Mouse (Mus musculus): ENCODE measurements at regions not wholly inside any gene's neighbourhood (a gene's known extent, or its start where the extent isn't known, plus 50 kb on each side); places are given as distances from the start of the nearest gene placed in this dataset.

GRCm38 (mm10) chr6:135433753-135434152 is 71.4 kb downstream of the Emp1 start:
- Histone ChIP-seq H3K27me3 (ENCODE audit: control insufficient read depth, insufficient read depth, low read depth, low read length) (no peaks in the 10 kb centered on the region), H3K4me2 (ENCODE audit: low read depth, low read length) (no peak overlapping the region), H3K4me1 (replicated peaks; ENCODE audit: control insufficient read depth, insufficient read depth, low read length) (no peaks in the 10 kb centered on the region), H3K9me3 (ENCODE audit: control insufficient read depth, low read length) (no peaks in the 10 kb centered on the region), H3K36me3 (ENCODE audit: control insufficient read depth, insufficient read depth, low read length) (no peaks in the 10 kb centered on the region), H3K27ac (ENCODE audit: low read length) (no peak overlapping the region), H3K4me3 (ENCODE audit: low read length) (no peak overlapping the region), H3K9ac (ENCODE audit: low read length) (no peak overlapping the region)
- no peak for ATAC-seq (ENCODE audit: low read depth)
- WGBS: 63% methylated on average over 7 of the region's 7 CpGs

GRCm38 (mm10) chr6:135436315-135436714 is 74.0 kb downstream of the Emp1 start:
- no peaks in the 10 kb centered on the region for H3K36me3 ChIP-seq (ENCODE audit: control insufficient read depth, insufficient read depth, low read length)
- H3K27ac ChIP-seq (ENCODE audit: low read length): no peak overlapping the region
- no peak overlapping the region for H3K9ac ChIP-seq (ENCODE audit: low read length)
- H3K4me2 ChIP-seq (ENCODE audit: low read depth, low read length): no peak overlapping the region
- H3K27me3 ChIP-seq (ENCODE audit: control insufficient read depth, insufficient read depth, low read depth, low read length): no peaks in the 10 kb centered on the region
- H3K4me3 ChIP-seq (ENCODE audit: low read length): no peak overlapping the region
- WGBS: 49% methylated on average over 4 of the region's 4 CpGs
- H3K9me3 ChIP-seq (ENCODE audit: control insufficient read depth, low read length): no peaks in the 10 kb centered on the region; the same call in 1 of the 2 replicates
- no peak for ATAC-seq (ENCODE audit: low read depth)
- H3K4me1 ChIP-seq (replicated peaks; ENCODE audit: control insufficient read depth, insufficient read depth, low read length): no peaks in the 10 kb centered on the region

GRCm38 (mm10) chr6:135438271-135438670 is 75.9 kb downstream of the Emp1 start:
- H3K27ac ChIP-seq (ENCODE audit: low read length): no peak overlapping the region
- no peaks in the 10 kb centered on the region for H3K27me3 ChIP-seq (ENCODE audit: control insufficient read depth, insufficient read depth, low read depth, low read length)
- no peak overlapping the region for H3K9ac ChIP-seq (ENCODE audit: low read length)
- H3K4me1 ChIP-seq (replicated peaks; ENCODE audit: control insufficient read depth, insufficient read depth, low read length): no peaks in the 10 kb centered on the region
- WGBS: 90% methylated on average over 3 of the region's 3 CpGs
- H3K9me3 ChIP-seq (ENCODE audit: control insufficient read depth, low read length): no peaks in the 10 kb centered on the region; the same call in 1 of the 2 replicates
- no peak overlapping the region for H3K4me2 ChIP-seq (ENCODE audit: low read depth, low read length)
- no peaks in the 10 kb centered on the region for H3K36me3 ChIP-seq (ENCODE audit: control insufficient read depth, insufficient read depth, low read length)
- ATAC-seq (ENCODE audit: low read depth): no peak
- H3K4me3 ChIP-seq (ENCODE audit: low read length): no peak overlapping the region

GRCm38 (mm10) chr6:135441126-135441871 is 79.0 kb downstream of the Emp1 start:
- no peak for ATAC-seq (ENCODE audit: low read depth)
- no peak overlapping the region for H3K27ac ChIP-seq (ENCODE audit: low read length)
- H3K4me3 ChIP-seq (ENCODE audit: low read length): no peak overlapping the region
- no peaks in the 10 kb centered on the region; the same call in 1 of the 2 replicates for H3K9me3 ChIP-seq (ENCODE audit: control insufficient read depth, low read length)
- WGBS: 60% methylated on average over 11 of the region's 11 CpGs
- peaks cover 6% of the 10 kb centered on the region for H3K4me1 ChIP-seq (replicated peaks; ENCODE audit: control insufficient read depth, insufficient read depth, low read length)
- H3K27me3 ChIP-seq (ENCODE audit: control insufficient read depth, insufficient read depth, low read depth, low read length): no peaks in the 10 kb centered on the region
- no peak overlapping the region for H3K4me2 ChIP-seq (ENCODE audit: low read depth, low read length)
- H3K9ac ChIP-seq (ENCODE audit: low read length): no peak overlapping the region
- H3K36me3 ChIP-seq (ENCODE audit: control insufficient read depth, insufficient read depth, low read length): no peaks in the 10 kb centered on the region

- 3% methylated on average over 11 of the region's 11 CpGs for WGBS
- H3K36me3 ChIP-seq (ENCODE audit: control insufficient read depth, insufficient read depth, low read length): no peaks in the 10 kb centered on the region
- H3K9ac ChIP-seq (ENCODE audit: low read length): no peak overlapping the region
- H3K4me1 ChIP-seq (replicated peaks; ENCODE audit: control insufficient read depth, insufficient read depth, low read length): peaks cover 6% of the 10 kb centered on the region
- H3K4me3 ChIP-seq (ENCODE audit: low read length): no peak overlapping the region
- peak; percentile 95 for ATAC-seq (ENCODE audit: low read depth)
- H3K9me3 ChIP-seq (ENCODE audit: control insufficient read depth, low read length): no peaks in the 10 kb centered on the region
- H3K27me3 ChIP-seq (ENCODE audit: control insufficient read depth, insufficient read depth, low read depth, low read length): no peaks in the 10 kb centered on the region
- H3K4me2 ChIP-seq (ENCODE audit: low read depth, low read length): peak overlapping the region; percentile 37
- no peak overlapping the region for H3K27ac ChIP-seq (ENCODE audit: low read length)
Measured at GRCm38 (mm10) chr6:135444661-135445060, 82.3 kb downstream of the Emp1 start.

- WGBS: 28% methylated on average over 8 of the region's 8 CpGs
- Histone ChIP-seq H3K9ac (ENCODE audit: low read length) (no peak overlapping the region), H3K27me3 (ENCODE audit: control insufficient read depth, insufficient read depth, low read depth, low read length) (no peaks in the 10 kb centered on the region), H3K9me3 (ENCODE audit: control insufficient read depth, low read length) (no peaks in the 10 kb centered on the region), H3K4me3 (ENCODE audit: low read length) (no peak overlapping the region), H3K27ac (ENCODE audit: low read length) (no peak overlapping the region), H3K4me1 (replicated peaks; ENCODE audit: control insufficient read depth, insufficient read depth, low read length) (peaks cover 6% of the 10 kb centered on the region), H3K4me2 (ENCODE audit: low read depth, low read length) (peak overlapping the region; percentile 37), H3K36me3 (ENCODE audit: control insufficient read depth, insufficient read depth, low read length) (no peaks in the 10 kb centered on the region)
- ATAC-seq (ENCODE audit: low read depth): no peak
Measured at GRCm38 (mm10) chr6:135445070-135445469, 82.7 kb downstream of the Emp1 start.

- H3K9ac ChIP-seq (ENCODE audit: low read length): no peak overlapping the region
- no peaks in the 10 kb centered on the region for H3K9me3 ChIP-seq (ENCODE audit: control insufficient read depth, low read length)
- WGBS: 57% methylated on average over 2 of the region's 2 CpGs
- H3K4me3 ChIP-seq (ENCODE audit: low read length): no peak overlapping the region
- H3K4me2 ChIP-seq (ENCODE audit: low read depth, low read length): no peak overlapping the region
- no peak overlapping the region for H3K27ac ChIP-seq (ENCODE audit: low read length)
- no peak for ATAC-seq (ENCODE audit: low read depth)
- H3K36me3 ChIP-seq (ENCODE audit: control insufficient read depth, insufficient read depth, low read length): no peaks in the 10 kb centered on the region
- H3K4me1 ChIP-seq (replicated peaks; ENCODE audit: control insufficient read depth, insufficient read depth, low read length): peaks cover 6% of the 10 kb centered on the region
- H3K27me3 ChIP-seq (ENCODE audit: control insufficient read depth, insufficient read depth, low read depth, low read length): no peaks in the 10 kb centered on the region
Measured at GRCm38 (mm10) chr6:135447801-135448200, 85.5 kb downstream of the Emp1 start.

GRCm38 (mm10) chr6:135449228-135449627 is 86.9 kb downstream of the Emp1 start:
- Histone ChIP-seq H3K4me3 (ENCODE audit: low read length) (no peak overlapping the region), H3K4me2 (ENCODE audit: low read depth, low read length) (no peak overlapping the region), H3K9me3 (ENCODE audit: control insufficient read depth, low read length) (no peaks in the 10 kb centered on the region), H3K27me3 (ENCODE audit: control insufficient read depth, insufficient read depth, low read depth, low read length) (no peaks in the 10 kb centered on the region), H3K4me1 (replicated peaks; ENCODE audit: control insufficient read depth, insufficient read depth, low read length) (peaks cover 6% of the 10 kb centered on the region), H3K9ac (ENCODE audit: low read length) (no peak overlapping the region), H3K36me3 (ENCODE audit: control insufficient read depth, insufficient read depth, low read length) (no peaks in the 10 kb centered on the region), H3K27ac (ENCODE audit: low read length) (no peak overlapping the region)
- ATAC-seq (ENCODE audit: low read depth): no peak
- 54% methylated on average over 5 of the region's 5 CpGs for WGBS

- 64% methylated on average over 7 of the region's 7 CpGs for WGBS
- Histone ChIP-seq H3K9me3 (ENCODE audit: control insufficient read depth, low read length) (no peaks in the 10 kb centered on the region), H3K4me3 (ENCODE audit: low read length) (no peak overlapping the region), H3K27ac (ENCODE audit: low read length) (no peak overlapping the region), H3K4me1 (replicated peaks; ENCODE audit: control insufficient read depth, insufficient read depth, low read length) (no peaks in the 10 kb centered on the region), H3K27me3 (ENCODE audit: control insufficient read depth, insufficient read depth, low read depth, low read length) (no peaks in the 10 kb centered on the region), H3K36me3 (ENCODE audit: control insufficient read depth, insufficient read depth, low read length) (no peaks in the 10 kb centered on the region), H3K4me2 (ENCODE audit: low read depth, low read length) (no peak overlapping the region), H3K9ac (ENCODE audit: low read length) (no peak overlapping the region)
- no peak for ATAC-seq (ENCODE audit: low read depth)
Measured at GRCm38 (mm10) chr6:135450573-135450972, 88.2 kb downstream of the Emp1 start.
